Mouse (Mus musculus) heart, embryonic 12.5 days (tissue): ENCODE results near the gene Haghl. TPM values are rescaled to one million over a fixed set of nuclear protein-coding genes. Genes with fewer than 3 reads are reported as not detected.

Experiments
- ATAC-seq: fragments of 200-750 bp; cut with Nextera tagmentation; 2 replicates; pipeline ENCODE4 v1.8.0; 2017; ENCODE audit warnings: moderate TSS enrichment, moderate library complexity; ENCODE audit not compliant: insufficient number of reproducible peaks, low FRiP score
- H3K27ac ChIP-seq: fragments of 300-500 bp; sonication (generic); 2 replicates; pipeline ENCODE4 v1.5.1; 2016; ENCODE audit warnings: mild to moderate bottlenecking, moderate library complexity; ENCODE audit not compliant: poor library complexity, severe bottlenecking
- H3K27me3 ChIP-seq: fragments of 300-500 bp; sonication (generic); replicated peaks from 2 replicates; pipeline ENCODE4 v1.6.1; 2016; ENCODE audit warnings: mild to moderate bottlenecking, moderate library complexity
- H3K36me3 ChIP-seq: fragments of 300-500 bp; sonication (generic); 2 replicates; pipeline ENCODE4 v1.6.1; 2016; ENCODE audit warnings: mild to moderate bottlenecking, moderate library complexity
- H3K4me1 ChIP-seq: fragments of 300-500 bp; sonication (generic); replicated peaks from 2 replicates; pipeline ENCODE4 v1.6.1; 2016; ENCODE audit warnings: mild to moderate bottlenecking
- H3K4me2 ChIP-seq: fragments of 300-500 bp; sonication (generic); 2 replicates; pipeline ENCODE4 v1.6.1; 2016; ENCODE audit warnings: mild to moderate bottlenecking, moderate library complexity
- H3K4me3 ChIP-seq: fragments of 300-500 bp; sonication (generic); 2 replicates; pipeline ENCODE4 v1.5.1; 2016; ENCODE audit warnings: mild to moderate bottlenecking
- H3K9ac ChIP-seq: fragments of 300-500 bp; sonication (generic); 2 replicates; pipeline ENCODE4 v1.6.1; 2016; ENCODE audit warnings: mild to moderate bottlenecking, moderate library complexity
- H3K9me3 ChIP-seq: fragments of 300-500 bp; sonication (generic); replicated peaks from 2 replicates; pipeline ENCODE4 v1.6.1; 2016; ENCODE audit warnings: mild to moderate bottlenecking, moderate library complexity
- WGBS: fragments of 180-500 bp; shearing (Covaris S2); methylation state at CpG from one replicate; pipeline ENCODE4 v1.1.7; 2016; 5-methylcytosine and 5-hydroxymethylcytosine counted together
- polyA plus RNA-seq: library from polyadenylated mRNA; unstranded; fragments of >200 nt; fragmentation: Nextera tagmentation; extraction: Ambion mirVana; gene quantifications from 2 replicates; pipeline ENCODE4 v1.2.1, GENCODE M21; 2016

Haghl gene
- polyA plus RNA-seq, 1 experiment from 2014 or later: 50.5 TPM

DNA sequence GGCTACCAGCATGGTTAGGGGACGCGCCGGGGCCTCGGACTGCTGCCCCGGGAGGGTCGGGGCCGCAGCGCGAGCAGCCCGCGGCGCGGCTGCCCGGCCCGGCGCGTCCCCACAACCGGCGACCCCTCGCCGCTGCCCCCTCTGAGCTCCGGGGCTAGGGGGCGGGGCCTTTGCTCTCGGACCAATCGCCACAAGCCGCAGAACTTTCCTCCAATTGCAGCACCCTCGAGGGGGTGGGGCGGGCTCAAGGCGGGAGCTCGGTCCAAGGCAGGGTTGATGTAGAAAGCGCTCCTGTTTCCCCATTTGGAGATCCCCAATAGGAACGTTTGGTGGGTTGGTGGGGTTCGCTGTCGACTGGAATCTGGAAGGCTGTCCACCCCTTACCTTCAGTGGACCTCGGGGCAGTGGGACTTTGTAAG, 11.5 kb upstream of the Haghl start, which contains the start of gene Metrn:
Gene Metrn, minus strand, starts transcription at position 186 of the 419 bp plus-strand sequence.
- Histone ChIP-seq H3K4me3 (peak within 1 kb of the TSS; percentile 79), H3K27ac (no peak within 1 kb of the TSS)
- under 1% methylated on average over 35 of the region's 35 CpGs for WGBS

DNA sequence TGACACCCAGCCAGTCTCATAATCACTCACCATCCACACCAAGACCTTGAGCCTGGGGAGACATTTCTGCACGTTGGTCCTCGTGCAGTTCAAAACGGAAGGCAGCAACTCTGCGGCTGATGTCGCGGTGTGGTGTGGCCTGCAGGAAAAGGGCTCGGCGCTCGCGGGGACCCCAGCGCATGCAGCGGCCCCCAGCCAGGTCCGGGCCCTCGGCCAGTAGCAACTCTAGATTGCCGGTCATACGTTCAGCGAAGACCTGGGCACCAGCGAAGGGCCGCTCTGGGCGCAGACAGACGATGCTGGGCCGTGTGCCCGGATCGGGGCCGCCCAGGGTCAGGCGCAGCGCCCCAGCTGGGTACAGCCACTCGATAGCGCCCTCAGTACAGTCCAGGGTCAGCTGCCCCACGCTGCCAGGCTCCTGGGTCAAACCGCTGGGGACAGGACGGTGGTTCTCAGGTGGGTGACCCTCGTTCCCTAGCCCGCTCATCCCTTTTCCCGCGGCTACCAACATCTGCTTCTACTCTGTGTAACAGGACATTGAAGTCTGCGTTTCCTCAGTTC, 10.8 kb upstream of the Haghl start:
- Histone ChIP-seq H3K36me3 (no peaks in the 10 kb centered on the region), H3K4me3 (peak overlapping the region; percentile 79), H3K4me2 (peak overlapping the region; percentile 98), H3K4me1 (peaks cover 45% of the 10 kb centered on the region), H3K27ac (no peak overlapping the region), H3K9me3 (no peaks in the 10 kb centered on the region), H3K27me3 (0 out of 2 replicates have a peak, but pooled peaks cover under 1% of the 10 kb centered on the region), H3K9ac (peak overlapping the region; percentile 78)
- WGBS: 2% methylated on average over 37 of the region's 37 CpGs
- ATAC-seq: peak; percentile 7; the same call in 1 of the 2 replicates

More for the DNA sequence above, 11.5 kb upstream of the Haghl start, which contains the start of gene Metrn:
- Histone ChIP-seq H3K27me3 (peaks cover 4% of the 10 kb centered on the region; the same call in 1 of the 2 replicates), H3K9me3 (no peaks in the 10 kb centered on the region), H3K36me3 (no peaks in the 10 kb centered on the region), H3K4me1 (peaks cover 41% of the 10 kb centered on the region), H3K9ac (peak within 1 kb of the TSS; percentile 78), H3K4me2 (peak within 1 kb of the TSS; percentile 98)
- ATAC-seq: peak; percentile 82

DNA sequence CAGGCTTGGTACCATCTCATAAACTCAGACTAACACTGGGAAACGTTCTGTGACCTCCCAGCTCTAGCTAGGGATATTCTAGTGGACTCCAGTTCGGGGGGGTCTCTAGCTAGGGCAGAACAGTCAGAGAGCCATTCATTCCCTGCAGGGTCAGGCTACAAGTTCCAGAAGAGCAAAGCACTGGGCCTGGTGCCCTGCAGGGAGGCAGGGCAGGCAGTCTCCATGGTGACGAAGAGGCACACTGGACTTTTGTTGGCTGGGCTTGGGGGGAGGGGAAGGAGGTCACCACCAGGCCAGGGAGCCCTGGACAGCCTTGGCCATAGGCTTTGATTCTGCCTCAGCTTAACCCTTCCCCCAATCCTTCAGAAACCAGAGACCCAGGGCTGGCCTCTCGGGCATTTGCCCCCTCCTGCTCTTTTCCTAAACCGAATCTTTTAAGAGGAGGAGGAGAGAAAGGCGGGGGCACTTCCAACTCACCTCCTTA, 10.2 kb upstream of the Haghl start, which contains the start of gene AC134908.4:
Gene AC134908.4, minus strand, starts transcription at position 51 of the 484 bp plus-strand sequence.
- Histone ChIP-seq H3K4me2 (peak within 1 kb of the TSS; percentile 98), H3K27ac (no peak within 1 kb of the TSS), H3K4me1 (peaks cover 51% of the 10 kb centered on the region), H3K9ac (peak within 1 kb of the TSS; percentile 78), H3K9me3 (no peaks in the 10 kb centered on the region), H3K36me3 (0 out of 2 replicates have a peak, but pooled peaks cover under 1% of the 10 kb centered on the region), H3K27me3 (no peaks in the 10 kb centered on the region), H3K4me3 (peak within 1 kb of the TSS; percentile 79)
- 18% methylated on average over 6 of the region's 6 CpGs for WGBS
- ATAC-seq: no peak

- Histone ChIP-seq H3K4me1 (peaks cover 53% of the 10 kb centered on the region), H3K9ac (0 out of 2 replicates have a peak overlapping the region, but pooled peaks have one; percentile 78), H3K27me3 (no peaks in the 10 kb centered on the region), H3K27ac (no peak overlapping the region), H3K4me3 (no peak overlapping the region), H3K9me3 (no peaks in the 10 kb centered on the region), H3K4me2 (peak overlapping the region; percentile 98), H3K36me3 (0 out of 2 replicates have a peak, but pooled peaks cover 5% of the 10 kb centered on the region)
- ATAC-seq: no peak
- 83% methylated on average over 17 of the region's 17 CpGs for WGBS
These were observed 9.5 kb upstream of the Haghl start for GRCm38 (mm10) chr17:25794998-25795397.

GRCm38 (mm10) chr17:25794197-25794596, 8.7 kb upstream of the Haghl start:
- H3K9me3 ChIP-seq: no peaks in the 10 kb centered on the region
- H3K4me3 ChIP-seq: no peak overlapping the region
- 83% methylated on average over 13 of the region's 13 CpGs for WGBS
- no peak overlapping the region for H3K27ac ChIP-seq
- H3K36me3 ChIP-seq: peaks cover 13% of the 10 kb centered on the region
- H3K9ac ChIP-seq: no peak overlapping the region
- H3K4me1 ChIP-seq: peaks cover 53% of the 10 kb centered on the region
- no peak for ATAC-seq
- H3K27me3 ChIP-seq: no peaks in the 10 kb centered on the region
- H3K4me2 ChIP-seq: no peak overlapping the region

- peak; percentile 58 for ATAC-seq
- Histone ChIP-seq H3K9me3 (no peaks in the 10 kb centered on the region), H3K4me1 (peaks cover 53% of the 10 kb centered on the region), H3K4me2 (peak within 1 kb of the TSS; percentile 93), H3K27me3 (no peaks in the 10 kb centered on the region), H3K4me3 (peak within 1 kb of the TSS; percentile 77), H3K36me3 (peaks cover 24% of the 10 kb centered on the region), H3K27ac (peak within 1 kb of the TSS; percentile 85), H3K9ac (peak within 1 kb of the TSS; percentile 82)
- 1% methylated on average over 14 of the region's 14 CpGs for WGBS
These were observed 7.1 kb upstream of the Haghl start, which contains the start of gene Fam173a for GRCm38 (mm10) chr17:25792615-25793014. Fam173a (minus strand) TSS chr17:25792901.

- H3K4me3 ChIP-seq: peak overlapping the region; percentile 77
- H3K27me3 ChIP-seq: no peaks in the 10 kb centered on the region
- H3K27ac ChIP-seq: peak overlapping the region; percentile 85
- peak overlapping the region; percentile 93 for H3K4me2 ChIP-seq
- peak; percentile 65 for ATAC-seq
- H3K9ac ChIP-seq: peak overlapping the region; percentile 82
- no peaks in the 10 kb centered on the region for H3K9me3 ChIP-seq
- peaks cover 49% of the 10 kb centered on the region for H3K4me1 ChIP-seq
- WGBS: under 1% methylated on average over 45 of the region's 45 CpGs
- peaks cover 27% of the 10 kb centered on the region for H3K36me3 ChIP-seq
These were observed 6.5 kb upstream of the Haghl start for GRCm38 (mm10) chr17:25791843-25792527.

DNA sequence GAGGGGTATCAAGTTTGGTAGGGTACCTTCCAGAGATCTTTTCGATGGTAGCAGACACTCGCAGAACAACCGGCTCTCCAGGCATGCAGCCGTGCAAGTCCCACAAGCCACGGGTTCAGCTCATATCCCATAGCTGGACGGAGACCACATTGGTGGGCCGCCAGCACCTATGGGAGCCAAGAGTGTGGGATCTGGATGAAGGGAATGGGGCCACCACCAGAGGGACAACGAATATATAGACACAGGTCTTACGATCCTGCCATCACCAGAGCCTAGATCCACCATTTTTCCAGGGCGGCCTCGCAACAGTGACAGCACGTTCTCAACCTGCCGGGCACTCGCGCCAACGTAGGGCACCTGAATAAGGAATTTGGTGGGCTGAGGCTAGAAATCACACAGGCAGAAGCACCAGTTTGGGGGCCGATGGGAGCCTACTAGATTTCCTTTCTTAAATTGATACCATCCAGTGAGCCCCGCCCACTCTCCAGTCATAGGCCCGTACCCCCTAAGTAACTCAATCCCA, 5.9 kb upstream of the Haghl start:
- no peaks in the 10 kb centered on the region for H3K9me3 ChIP-seq
- H3K9ac ChIP-seq: peak overlapping the region; percentile 82
- peak overlapping the region; percentile 85 for H3K27ac ChIP-seq
- no peak for ATAC-seq
- H3K4me1 ChIP-seq: peaks cover 48% of the 10 kb centered on the region
- 28% methylated on average over 19 of the region's 19 CpGs for WGBS
- no peaks in the 10 kb centered on the region for H3K27me3 ChIP-seq
- peaks cover 27% of the 10 kb centered on the region for H3K36me3 ChIP-seq
- peak overlapping the region; percentile 77 for H3K4me3 ChIP-seq
- peak overlapping the region; percentile 93 for H3K4me2 ChIP-seq

GRCm38 (mm10) chr17:25786781-25787504, 1.5 kb upstream of the Haghl start:
- H3K36me3 ChIP-seq: peaks cover 51% of the 10 kb centered on the region

DNA sequence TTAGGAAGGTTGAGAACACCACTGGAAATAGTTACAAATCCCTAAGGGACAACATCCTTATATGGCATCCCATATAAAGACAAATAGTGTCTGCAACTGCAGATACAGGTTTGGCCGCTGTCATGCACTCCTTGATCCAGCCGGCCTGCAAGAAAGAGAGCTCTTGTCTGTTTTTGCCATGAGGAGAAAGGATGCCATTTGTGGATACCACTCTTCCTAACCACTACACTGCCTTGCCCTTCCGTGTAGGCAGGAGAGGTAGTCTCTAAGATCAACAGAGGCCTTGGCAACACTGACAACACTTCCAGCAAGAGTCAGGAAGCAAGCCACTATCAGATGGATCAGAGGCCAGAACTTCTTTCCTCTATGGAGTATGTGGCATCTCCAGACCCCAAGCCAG, 807 bp upstream of the Haghl start, which contains the start of gene Ccdc78:
Gene Ccdc78, plus strand, starts transcription at position 301 of the 400 bp plus-strand sequence.
- Histone ChIP-seq H3K4me1 (peaks cover 32% of the 10 kb centered on the region), H3K36me3 (peaks cover 57% of the 10 kb centered on the region), H3K9ac (peak within 1 kb of the TSS; percentile 90), H3K4me2 (peak within 1 kb of the TSS; percentile 84), H3K27ac (peak within 1 kb of the TSS; percentile 90), H3K27me3 (no peaks in the 10 kb centered on the region), H3K4me3 (peak within 1 kb of the TSS; percentile 75), H3K9me3 (no peaks in the 10 kb centered on the region)
- ATAC-seq: no peak
- 74% methylated on average over 3 of the region's 3 CpGs for WGBS

More at GRCm38 (mm10) chr17:25786781-25787504, 1.5 kb upstream of the Haghl start:
- Histone ChIP-seq H3K4me3 (no peak overlapping the region), H3K9me3 (no peaks in the 10 kb centered on the region), H3K27ac (no peak overlapping the region), H3K4me1 (peaks cover 36% of the 10 kb centered on the region), H3K9ac (no peak overlapping the region), H3K27me3 (no peaks in the 10 kb centered on the region), H3K4me2 (no peak overlapping the region)
- ATAC-seq: no peak
- 92% methylated on average over 9 of the region's 9 CpGs for WGBS
